Mouse (Mus musculus) ES-Bruce4 (cell line): Measurements from ENCODE around the gene Tas2r135.

Experiments
- CTCF ChIP-seq: IDR thresholded peaks from one replicate; pipeline ENCODE4 v1.8.1; 2011; ENCODE audit warnings: low read depth, low read length
- EP300 ChIP-seq: IDR thresholded peaks from 2 replicates; pipeline ENCODE4 v1.6.1; 2011; ENCODE audit warnings: low read depth, low read length; ENCODE audit not compliant: insufficient read depth
- POLR2A ChIP-seq: IDR thresholded peaks from one replicate; pipeline ENCODE4 v1.8.1; 2011; ENCODE audit warnings: low read length; ENCODE audit not compliant: insufficient read depth

DNA sequence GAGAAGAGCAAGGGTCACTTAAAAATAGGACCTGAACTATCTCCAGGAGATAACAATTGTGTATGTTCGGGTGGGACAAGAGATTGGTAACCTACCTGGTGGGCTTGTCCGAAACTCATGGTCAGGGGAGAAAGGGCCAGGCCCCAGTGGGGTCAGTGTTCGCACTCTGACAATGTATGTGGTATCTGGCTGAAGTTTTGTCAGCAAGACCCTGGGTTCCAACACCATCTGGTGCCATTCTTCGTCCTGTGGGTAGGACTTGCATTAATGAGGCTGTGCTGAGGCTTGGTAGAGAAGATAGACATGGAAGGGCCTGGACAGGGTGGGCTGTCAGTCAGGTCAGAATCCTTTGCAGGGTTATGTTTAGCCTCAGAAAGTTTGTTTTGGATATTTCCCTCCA is 41.2 kb upstream of the Tas2r135 start:
- TF ChIP-seq CTCF, result no peak
- no peak for TF ChIP-seq EP300
- no peak for TF ChIP-seq POLR2A
